Mouse (Mus musculus) embryonic facial prominence, embryonic 12.5 days (tissue): ENCODE data around the gene Arsk. TPM values are rescaled to one million over a fixed set of nuclear protein-coding genes. Genes with fewer than 3 reads are reported as not detected.

ENCODE experiments used
- ATAC-seq: fragments of 200-750 bp; cut with Nextera tagmentation; 2 replicates; pipeline ENCODE4 v1.8.0; 2017; ENCODE audit not compliant: insufficient number of reproducible peaks, insufficient read depth, low FRiP score, low TSS enrichment
- H3K27ac ChIP-seq: fragments of 300-500 bp; sonication (generic); 2 replicates; pipeline ENCODE4 v1.5.1; 2016; ENCODE audit warnings: mild to moderate bottlenecking
- H3K27me3 ChIP-seq: fragments of 300-500 bp; sonication (generic); 2 replicates; pipeline ENCODE4 v1.6.1; 2016; ENCODE audit warnings: mild to moderate bottlenecking, moderate library complexity
- H3K36me3 ChIP-seq: fragments of 300-500 bp; sonication (generic); 2 replicates; pipeline ENCODE4 v1.6.1; 2016; ENCODE audit warnings: mild to moderate bottlenecking
- H3K4me1 ChIP-seq: fragments of 300-500 bp; sonication (generic); 2 replicates; pipeline ENCODE4 v1.6.1; 2016
- H3K4me2 ChIP-seq: fragments of 300-500 bp; sonication (generic); replicated peaks from 2 replicates; pipeline ENCODE4 v1.6.1; 2016; ENCODE audit warnings: mild to moderate bottlenecking, moderate library complexity
- H3K4me3 ChIP-seq: fragments of 300-500 bp; sonication (generic); 2 replicates; pipeline ENCODE4 v1.5.1; 2016; ENCODE audit warnings: mild to moderate bottlenecking
- H3K9ac ChIP-seq: fragments of 300-500 bp; sonication (generic); 2 replicates; pipeline ENCODE4 v1.6.1; 2016; ENCODE audit warnings: mild to moderate bottlenecking, moderate library complexity
- H3K9me3 ChIP-seq: fragments of 300-500 bp; sonication (generic); 2 replicates; pipeline ENCODE4 v1.6.1; 2016; ENCODE audit warnings: mild to moderate bottlenecking, moderate library complexity
- WGBS: fragments of 180-500 bp; shearing (Covaris S2); methylation state at CpG from one replicate; pipeline ENCODE4 v1.1.7; 2016; 5-methylcytosine and 5-hydroxymethylcytosine counted together
- polyA plus RNA-seq: library from polyadenylated mRNA; unstranded; fragments of >200 nt; fragmentation: Nextera tagmentation; extraction: Ambion mirVana; gene quantifications from 2 replicates; pipeline ENCODE4 v1.2.1, GENCODE M21; 2016

Arsk gene
- polyA plus RNA-seq: 7.1 and 8.0 TPM in 2 replicates

- H3K9me3 ChIP-seq: no peaks in the 10 kb centered on the region
- peak within 1 kb of the TSS; percentile 81 for H3K27ac ChIP-seq
- H3K4me3 ChIP-seq: peak within 1 kb of the TSS; percentile 83
- ATAC-seq: peak; percentile 95
- WGBS: under 1% methylated on average over 34 of the region's 34 CpGs
- H3K9ac ChIP-seq: peak within 1 kb of the TSS; percentile 63
- peak within 1 kb of the TSS; percentile 60 for H3K4me2 ChIP-seq
- peaks cover 7% of the 10 kb centered on the region for H3K36me3 ChIP-seq
- H3K4me1 ChIP-seq: no peaks in the 10 kb centered on the region
- no peaks in the 10 kb centered on the region for H3K27me3 ChIP-seq
Observed at GRCm38 (mm10) chr13:76098493-76099303, at the start of gene Arsk, which contains the start of gene Ttc37. Gene Arsk, minus strand, starts transcription at chr13:76098660. Gene Ttc37, plus strand, starts transcription at chr13:76098734.

GRCm38 (mm10) chr13:76141117-76141808 is 42.8 kb upstream of the Arsk start:
- Histone ChIP-seq H3K4me2 (no peak overlapping the region), H3K9me3 (no peaks in the 10 kb centered on the region), H3K4me1 (no peaks in the 10 kb centered on the region), H3K9ac (no peak overlapping the region), H3K4me3 (no peak overlapping the region), H3K36me3 (peaks cover 24% of the 10 kb centered on the region), H3K27ac (no peak overlapping the region), H3K27me3 (no peaks in the 10 kb centered on the region)
- no peak for ATAC-seq
- 89% methylated on average over 12 of the region's 12 CpGs for WGBS

GRCm38 (mm10) chr13:76138862-76139261 is 40.4 kb upstream of the Arsk start:
- no peaks in the 10 kb centered on the region for H3K9me3 ChIP-seq
- H3K4me3 ChIP-seq: no peak overlapping the region
- H3K4me1 ChIP-seq: no peaks in the 10 kb centered on the region
- no peaks in the 10 kb centered on the region for H3K27me3 ChIP-seq
- ATAC-seq: no peak
- H3K4me2 ChIP-seq: no peak overlapping the region
- H3K36me3 ChIP-seq: peaks cover 32% of the 10 kb centered on the region
- no peak overlapping the region for H3K27ac ChIP-seq
- 80% methylated on average over 3 of the region's 3 CpGs for WGBS
- no peak overlapping the region for H3K9ac ChIP-seq

GRCm38 (mm10) chr13:76132415-76132814 is 34.0 kb upstream of the Arsk start:
- no peak for ATAC-seq
- peaks cover 46% of the 10 kb centered on the region for H3K36me3 ChIP-seq
- WGBS: 83% methylated on average over 4 of the region's 4 CpGs

GRCm38 (mm10) chr13:76128799-76129198 is 30.3 kb upstream of the Arsk start:
- Histone ChIP-seq H3K36me3 (peaks cover 61% of the 10 kb centered on the region), H3K9ac (no peak overlapping the region), H3K27me3 (no peaks in the 10 kb centered on the region), H3K9me3 (no peaks in the 10 kb centered on the region), H3K4me3 (no peak overlapping the region), H3K4me1 (no peaks in the 10 kb centered on the region), H3K4me2 (no peak overlapping the region), H3K27ac (no peak overlapping the region)
- WGBS: 88% methylated on average over 4 of the region's 4 CpGs
- no peak for ATAC-seq

More at GRCm38 (mm10) chr13:76132415-76132814, 34.0 kb upstream of the Arsk start:
- Histone ChIP-seq H3K27me3 (no peaks in the 10 kb centered on the region), H3K4me3 (no peak overlapping the region), H3K9me3 (no peaks in the 10 kb centered on the region), H3K4me1 (no peaks in the 10 kb centered on the region), H3K9ac (no peak overlapping the region), H3K4me2 (no peak overlapping the region), H3K27ac (no peak overlapping the region)

GRCm38 (mm10) chr13:76109069-76109824 is 10.8 kb upstream of the Arsk start:
- Histone ChIP-seq H3K4me3 (no peak overlapping the region), H3K36me3 (peaks cover 29% of the 10 kb centered on the region), H3K9me3 (no peaks in the 10 kb centered on the region), H3K27me3 (no peaks in the 10 kb centered on the region), H3K27ac (no peak overlapping the region), H3K4me1 (no peaks in the 10 kb centered on the region), H3K9ac (no peak overlapping the region), H3K4me2 (no peak overlapping the region)
- no peak for ATAC-seq
- whole genome bisulfite sequencing: 89% methylated on average over 18 of the region's 18 CpGs

GRCm38 (mm10) chr13:76101989-76102388 is 3.5 kb upstream of the Arsk start:
- H3K4me1 ChIP-seq: no peaks in the 10 kb centered on the region
- no peak overlapping the region for H3K27ac ChIP-seq
- H3K4me2 ChIP-seq: no peak overlapping the region
- peaks cover 7% of the 10 kb centered on the region for H3K36me3 ChIP-seq
- H3K4me3 ChIP-seq: no peak overlapping the region
- no peak for ATAC-seq
- no peak overlapping the region for H3K9ac ChIP-seq
- no peaks in the 10 kb centered on the region for H3K27me3 ChIP-seq
- 91% methylated on average over 2 of the region's 2 CpGs for WGBS
- H3K9me3 ChIP-seq: no peaks in the 10 kb centered on the region

- ATAC-seq: peak; percentile 73; the same call in 1 of the 2 replicates
- Histone ChIP-seq H3K4me2 (peak overlapping the region; percentile 56), H3K9ac (peak overlapping the region; percentile 63), H3K9me3 (no peaks in the 10 kb centered on the region), H3K27me3 (no peaks in the 10 kb centered on the region), H3K4me3 (peak overlapping the region; percentile 83), H3K4me1 (no peaks in the 10 kb centered on the region), H3K36me3 (peaks cover 3% of the 10 kb centered on the region; the same call in 1 of the 2 replicates), H3K27ac (peak overlapping the region; percentile 81)
- 4% methylated on average over 16 of the region's 16 CpGs for WGBS
Observed at GRCm38 (mm10) chr13:76098116-76098492, 356 bp downstream of the Arsk start.

- no peak for ATAC-seq
Observed at GRCm38 (mm10) chr13:76074323-76074722, 24.1 kb downstream of the Arsk start.

GRCm38 (mm10) chr13:76064363-76064945 is 34.0 kb downstream of the Arsk start:
- no peak overlapping the region for H3K27ac ChIP-seq
- 72% methylated on average over 13 of the region's 13 CpGs for WGBS
- peaks cover 6% of the 10 kb centered on the region; the same call in 1 of the 2 replicates for H3K4me1 ChIP-seq
- H3K36me3 ChIP-seq: peaks cover 4% of the 10 kb centered on the region
- peak; percentile 60; the same call in 1 of the 2 replicates for ATAC-seq
- no peak overlapping the region for H3K9ac ChIP-seq
- H3K4me3 ChIP-seq: no peak overlapping the region
- no peaks in the 10 kb centered on the region for H3K9me3 ChIP-seq
- no peaks in the 10 kb centered on the region for H3K27me3 ChIP-seq
- H3K4me2 ChIP-seq: no peak overlapping the region

More at GRCm38 (mm10) chr13:76074323-76074722, 24.1 kb downstream of the Arsk start:
- 81% methylated on average over 1 of the region's 1 CpGs for WGBS
- Histone ChIP-seq H3K9ac (no peak overlapping the region), H3K27ac (no peak overlapping the region), H3K4me3 (no peak overlapping the region), H3K36me3 (no peaks in the 10 kb centered on the region), H3K27me3 (no peaks in the 10 kb centered on the region), H3K4me1 (no peaks in the 10 kb centered on the region), H3K4me2 (no peak overlapping the region), H3K9me3 (no peaks in the 10 kb centered on the region)

GRCm38 (mm10) chr13:76063548-76063947 is 34.9 kb downstream of the Arsk start:
- Histone ChIP-seq H3K27me3 (no peaks in the 10 kb centered on the region), H3K9me3 (no peaks in the 10 kb centered on the region), H3K4me2 (no peak overlapping the region), H3K4me1 (peaks cover 6% of the 10 kb centered on the region; the same call in 1 of the 2 replicates), H3K9ac (no peak overlapping the region), H3K27ac (no peak overlapping the region), H3K4me3 (no peak overlapping the region), H3K36me3 (peaks cover 4% of the 10 kb centered on the region)
- no peak for ATAC-seq
- 81% methylated on average over 4 of the region's 4 CpGs for WGBS
